Mouse (Mus musculus) liver, embryonic 11.5 days (tissue): ENCODE results near the gene Nmb. TPM values are rescaled to one million over a fixed set of nuclear protein-coding genes. Genes with fewer than 3 reads are reported as not detected.
A peak's percentile ranks its signal among the peaks of the same experiment; 100 is the strongest.

ENCODE experiments used
- ATAC-seq: fragments of 200-750 bp; cut with Nextera tagmentation; replicated peaks from 2 replicates; pipeline ENCODE4 v1.8.0; 2017; ENCODE audit warnings: moderate number of reproducible peaks, mild to moderate bottlenecking, moderate TSS enrichment, moderate library complexity; ENCODE audit not compliant: low FRiP score
- DNase-seq: peaks from one replicate; pipeline ENCODE4 v3.0.0-alpha.2; 2017; ENCODE audit warnings: low spot score
- H3K27ac ChIP-seq: fragments of 300-500 bp; sonication (generic); 2 replicates; pipeline ENCODE4 v1.5.1; 2014; ENCODE audit warnings: mild to moderate bottlenecking, low read depth, low read length, control low read depth
- H3K27me3 ChIP-seq: fragments of 300-500 bp; sonication (generic); replicated peaks from 2 replicates; pipeline ENCODE4 v1.6.1; 2014; ENCODE audit warnings: low read length, mixed read lengths; ENCODE audit not compliant: control insufficient read depth, insufficient read depth
- H3K36me3 ChIP-seq: fragments of 300-500 bp; sonication (generic); 2 replicates; pipeline ENCODE4 v1.6.1; 2014; ENCODE audit warnings: mild to moderate bottlenecking, low read length, moderate library complexity, mixed read lengths; ENCODE audit not compliant: control insufficient read depth, insufficient read depth
- H3K4me1 ChIP-seq: fragments of 300-500 bp; sonication (generic); replicated peaks from 2 replicates; pipeline ENCODE4 v1.6.1; 2014; ENCODE audit warnings: low read length, mixed read lengths; ENCODE audit not compliant: control insufficient read depth, insufficient read depth
- H3K4me2 ChIP-seq: fragments of 300-500 bp; sonication (generic); 2 replicates; pipeline ENCODE4 v1.6.1; 2014; ENCODE audit warnings: mild to moderate bottlenecking, control low read depth, moderate library complexity
- H3K4me3 ChIP-seq: fragments of 300-500 bp; sonication (generic); 2 replicates; pipeline ENCODE4 v1.5.1; 2014; ENCODE audit warnings: low read depth, low read length, control low read depth
- H3K9ac ChIP-seq: fragments of 300-500 bp; sonication (generic); 2 replicates; pipeline ENCODE4 v1.6.1; 2014; ENCODE audit warnings: low read depth, low read length, control low read depth
- H3K9me3 ChIP-seq: fragments of 300-500 bp; sonication (generic); 2 replicates; pipeline ENCODE4 v1.6.1; 2016; ENCODE audit warnings: low read length, inconsistent platforms, mixed read lengths; ENCODE audit not compliant: control insufficient read depth
- WGBS: fragments of 180-500 bp; shearing (Covaris S2); extraction: QIAGEN DNeasy Blood & Tissue Kit; methylation state at CpG from one replicate; pipeline ENCODE4 v1.1.7; 2014; 5-methylcytosine and 5-hydroxymethylcytosine counted together
- polyA plus RNA-seq: library from polyadenylated mRNA; unstranded; fragments of >200 nt; fragmentation: Nextera tagmentation; extraction: Ambion mirVana; gene quantifications from 2 replicates; pipeline ENCODE4 v1.2.1, GENCODE M21; 2014

The Nmb gene
- polyA plus RNA-seq, 1 experiment from 2014 or later, result 3.4 TPM

GRCm38 (mm10) chr7:80935834-80936233 lies 31.0 kb upstream of the Nmb start:
- WGBS, result 91% methylated on average over 1 of the region's 1 CpGs
- H3K27me3 ChIP-seq, result no peaks in the 10 kb centered on the region
- ATAC-seq (0 out of 2 replicates have a peak, but pooled peaks have one; percentile 47), DNase-seq (no peak)
- H3K9ac ChIP-seq, result no peak overlapping the region
- no peak overlapping the region for H3K27ac ChIP-seq
- peaks cover 23% of the 10 kb centered on the region; the same call in 1 of the 2 replicates for H3K36me3 ChIP-seq
- no peaks in the 10 kb centered on the region for H3K9me3 ChIP-seq
- H3K4me3 ChIP-seq, result no peak overlapping the region
- H3K4me2 ChIP-seq, result no peak overlapping the region
- H3K4me1 ChIP-seq, result 0 out of 2 replicates have a peak, but pooled peaks cover 3% of the 10 kb centered on the region

DNA sequence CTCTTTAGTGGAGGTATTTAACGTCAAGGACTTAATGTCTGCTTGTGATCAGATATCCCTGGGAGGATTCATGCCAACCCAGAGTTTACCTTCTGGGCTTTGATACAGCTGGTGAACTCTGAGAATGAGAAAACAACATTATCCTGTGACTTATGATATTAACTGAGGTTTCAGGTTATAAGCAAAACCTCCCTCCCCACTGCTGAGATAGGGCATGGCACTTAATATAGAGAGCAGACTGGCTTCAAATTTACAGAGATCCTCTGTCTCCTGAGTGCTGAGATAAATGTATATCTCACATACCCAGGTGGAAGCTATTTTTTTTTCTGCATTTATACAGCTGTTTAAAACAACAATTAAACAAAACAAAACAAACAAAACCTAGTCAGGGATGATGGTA lies 27.9 kb upstream of the Nmb start:
- H3K9me3 ChIP-seq, result no peaks in the 10 kb centered on the region
- H3K9ac ChIP-seq, result no peak overlapping the region
- H3K4me1 ChIP-seq, result 0 out of 2 replicates have a peak, but pooled peaks cover 3% of the 10 kb centered on the region
- WGBS, result 76% methylated on average over 1 of the region's 1 CpGs
- no peak overlapping the region for H3K27ac ChIP-seq
- H3K27me3 ChIP-seq, result no peaks in the 10 kb centered on the region
- H3K4me2 ChIP-seq, result no peak overlapping the region
- peaks cover 24% of the 10 kb centered on the region; the same call in 1 of the 2 replicates for H3K36me3 ChIP-seq
- no peak overlapping the region for H3K4me3 ChIP-seq
- ATAC-seq (no peak), DNase-seq (no peak)

- H3K36me3 ChIP-seq, result peaks cover 25% of the 10 kb centered on the region; the same call in 1 of the 2 replicates
- WGBS, result 89% methylated on average over 8 of the region's 8 CpGs
- no peaks in the 10 kb centered on the region for H3K27me3 ChIP-seq
- DNase-seq, result no peak
- no peak overlapping the region for H3K4me2 ChIP-seq
- H3K9me3 ChIP-seq, result no peaks in the 10 kb centered on the region
- no peak for ATAC-seq
- H3K9ac ChIP-seq, result no peak overlapping the region
- H3K4me3 ChIP-seq, result no peak overlapping the region
- H3K27ac ChIP-seq, result no peak overlapping the region
- 0 out of 2 replicates have a peak, but pooled peaks cover 3% of the 10 kb centered on the region for H3K4me1 ChIP-seq
Measured at GRCm38 (mm10) chr7:80931618-80932207, 26.8 kb upstream of the Nmb start.

DNA sequence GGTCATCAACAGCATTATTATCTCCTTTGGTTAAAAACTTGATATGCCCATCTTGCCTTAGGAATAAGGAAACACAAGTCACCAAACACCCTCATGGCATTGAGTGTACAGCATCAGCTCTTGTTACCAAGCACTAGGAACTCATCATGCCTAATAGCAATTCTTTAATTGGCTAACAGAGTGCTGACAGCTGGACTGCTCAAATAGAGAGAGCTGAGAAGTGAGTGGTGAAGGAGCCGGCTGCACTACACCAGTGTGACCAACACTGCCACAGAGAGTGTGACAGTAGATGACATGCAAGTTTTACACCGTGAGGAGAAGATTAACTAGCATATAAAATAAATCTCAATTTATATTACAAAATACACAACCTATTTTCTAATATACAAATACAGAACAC lies 18.3 kb upstream of the Nmb start:
- Histone ChIP-seq H3K9me3 (no peaks in the 10 kb centered on the region), H3K27me3 (no peaks in the 10 kb centered on the region), H3K27ac (no peak overlapping the region), H3K36me3 (peaks cover 20% of the 10 kb centered on the region), H3K4me3 (no peak overlapping the region), H3K9ac (no peak overlapping the region), H3K4me1 (no peaks in the 10 kb centered on the region), H3K4me2 (no peak overlapping the region)
- ATAC-seq (no peak), DNase-seq (no peak)
- WGBS, result 93% methylated on average over 2 of the region's 2 CpGs

GRCm38 (mm10) chr7:80919647-80920008 lies 14.8 kb upstream of the Nmb start:
- Histone ChIP-seq H3K4me2 (no peak overlapping the region), H3K27ac (no peak overlapping the region), H3K27me3 (no peaks in the 10 kb centered on the region), H3K9me3 (no peaks in the 10 kb centered on the region), H3K4me3 (no peak overlapping the region), H3K4me1 (no peaks in the 10 kb centered on the region), H3K9ac (no peak overlapping the region), H3K36me3 (peaks cover 29% of the 10 kb centered on the region)
- ATAC-seq (no peak), DNase-seq (no peak)
- WGBS, result 83% methylated on average over 5 of the region's 5 CpGs

GRCm38 (mm10) chr7:80918982-80919646 lies 14.2 kb upstream of the Nmb start:
- peaks cover 31% of the 10 kb centered on the region for H3K36me3 ChIP-seq
- H3K4me1 ChIP-seq, result no peaks in the 10 kb centered on the region
- no peak overlapping the region for H3K4me3 ChIP-seq
- H3K27me3 ChIP-seq, result no peaks in the 10 kb centered on the region
- DNase-seq (no peak), ATAC-seq (no peak)
- H3K9me3 ChIP-seq, result no peaks in the 10 kb centered on the region
- WGBS, result 46% methylated on average over 8 of the region's 8 CpGs
- H3K27ac ChIP-seq, result no peak overlapping the region
- no peak overlapping the region for H3K9ac ChIP-seq
- H3K4me2 ChIP-seq, result 0 out of 2 replicates have a peak overlapping the region, but pooled peaks have one; percentile 4

DNA sequence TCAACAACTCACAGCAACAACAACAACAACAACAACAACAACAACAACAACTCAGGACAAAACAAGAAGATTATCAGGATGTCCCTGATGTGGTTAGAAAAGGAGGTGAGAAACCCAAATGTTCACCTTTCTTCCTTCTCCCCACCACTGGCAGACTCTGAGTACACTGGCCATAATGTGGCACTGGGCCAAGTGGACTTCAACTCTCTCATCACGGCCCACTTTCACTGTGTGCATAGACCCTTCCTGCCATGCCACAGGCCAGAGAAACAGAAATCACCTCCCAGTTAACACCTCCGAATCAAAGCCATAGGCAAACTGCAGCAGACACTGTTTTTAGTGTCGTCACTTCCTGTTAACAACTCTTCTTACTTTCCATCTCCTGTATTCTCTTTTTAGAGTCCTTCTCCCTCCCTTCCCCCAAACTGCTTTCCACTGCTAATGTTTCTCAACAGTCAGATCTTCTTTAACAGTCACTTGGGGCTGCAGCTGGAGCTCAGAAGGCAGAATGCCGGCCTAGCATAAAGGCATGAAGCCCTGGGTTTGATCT lies 13.1 kb upstream of the Nmb start:
- ATAC-seq (no peak), DNase-seq (no peak)
- Histone ChIP-seq H3K27ac (no peak overlapping the region), H3K9ac (no peak overlapping the region), H3K36me3 (peaks cover 31% of the 10 kb centered on the region), H3K4me3 (no peak overlapping the region), H3K27me3 (no peaks in the 10 kb centered on the region), H3K4me1 (no peaks in the 10 kb centered on the region), H3K4me2 (no peak overlapping the region), H3K9me3 (no peaks in the 10 kb centered on the region)
- WGBS, result 81% methylated on average over 4 of the region's 4 CpGs

DNA sequence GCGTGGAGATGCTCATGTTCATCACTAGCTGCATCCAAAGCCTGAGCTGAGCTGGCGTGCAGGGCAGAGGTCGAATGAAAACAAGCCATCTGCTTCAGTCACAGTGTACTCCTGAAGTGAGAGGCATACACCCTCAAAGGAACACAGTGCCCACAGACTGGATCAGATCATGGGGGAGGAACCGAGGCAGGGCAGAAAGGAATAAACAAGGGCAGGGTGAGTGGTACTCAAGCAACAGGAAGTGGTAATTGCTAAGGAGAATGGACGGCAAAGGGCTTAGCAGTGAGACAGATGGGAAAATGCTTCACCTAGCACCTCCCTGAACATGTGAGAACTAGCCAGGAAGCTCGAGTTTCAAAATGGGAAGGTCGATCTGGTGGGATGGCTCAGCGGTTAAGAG lies 7.6 kb upstream of the Nmb start:
- Histone ChIP-seq H3K36me3 (peaks cover 25% of the 10 kb centered on the region), H3K9me3 (no peaks in the 10 kb centered on the region), H3K27me3 (no peaks in the 10 kb centered on the region), H3K9ac (no peak overlapping the region), H3K4me2 (no peak overlapping the region), H3K4me3 (no peak overlapping the region), H3K4me1 (no peaks in the 10 kb centered on the region), H3K27ac (no peak overlapping the region)
- ATAC-seq (no peak), DNase-seq (no peak)
- WGBS, result 83% methylated on average over 8 of the region's 8 CpGs

DNA sequence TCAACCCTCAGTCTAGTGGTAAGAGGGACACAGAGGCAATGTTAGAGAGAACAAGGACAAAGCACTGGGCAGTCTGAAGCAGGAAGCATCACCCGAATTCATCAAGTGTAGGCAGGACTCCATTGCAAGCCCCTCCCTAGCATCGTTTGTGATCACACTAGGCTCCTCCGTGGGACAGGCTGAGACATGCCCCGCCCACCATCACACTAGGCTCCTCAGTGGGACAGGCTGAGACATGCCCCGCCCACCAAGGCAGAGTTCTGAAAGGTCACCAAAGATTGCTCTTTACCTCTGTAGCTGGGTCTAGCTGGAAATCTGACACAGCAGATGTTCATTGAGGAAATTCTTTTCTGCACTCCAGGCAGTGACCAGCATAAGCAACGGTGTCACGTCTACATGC lies 6.2 kb upstream of the Nmb start:
- Histone ChIP-seq H3K4me3 (no peak overlapping the region), H3K27ac (no peak overlapping the region), H3K27me3 (no peaks in the 10 kb centered on the region), H3K9me3 (no peaks in the 10 kb centered on the region), H3K4me1 (no peaks in the 10 kb centered on the region), H3K4me2 (no peak overlapping the region), H3K9ac (no peak overlapping the region), H3K36me3 (peaks cover 17% of the 10 kb centered on the region)
- ATAC-seq, result peak; percentile 56; the same call in 1 of the 2 replicates
- 74% methylated on average over 7 of the region's 7 CpGs for WGBS
- no peak for DNase-seq
